Mouse (Mus musculus) midbrain, embryonic 12.5 days (tissue): ENCODE measurements at regions not wholly inside any gene's neighbourhood (a gene's known extent, or its start where the extent isn't known, plus 50 kb on each side); places are given as distances from the start of the nearest gene placed in this dataset.

Source experiments
- ATAC-seq: fragments of 200-750 bp; cut with Nextera tagmentation; 2 replicates; pipeline ENCODE4 v1.8.0; 2017; ENCODE audit warnings: low read depth, moderate TSS enrichment, moderate library complexity; ENCODE audit not compliant: low FRiP score
- H3K27ac ChIP-seq: fragments of 300-500 bp; sonication (generic); replicated peaks from 2 replicates; pipeline ENCODE4 v1.5.1; 2016; ENCODE audit warnings: mild to moderate bottlenecking
- H3K27me3 ChIP-seq: fragments of 300-500 bp; sonication (generic); 2 replicates; pipeline ENCODE4 v1.6.1; 2016; ENCODE audit warnings: mild to moderate bottlenecking
- H3K36me3 ChIP-seq: fragments of 300-500 bp; sonication (generic); 2 replicates; pipeline ENCODE4 v1.6.1; 2016
- H3K4me1 ChIP-seq: fragments of 300-500 bp; sonication (generic); 2 replicates; pipeline ENCODE4 v1.6.1; 2016
- H3K4me2 ChIP-seq: fragments of 300-500 bp; sonication (generic); replicated peaks from 2 replicates; pipeline ENCODE4 v1.6.1; 2016; ENCODE audit warnings: mild to moderate bottlenecking, moderate library complexity
- H3K4me3 ChIP-seq: fragments of 300-500 bp; sonication (generic); 2 replicates; pipeline ENCODE4 v1.5.1; 2016; ENCODE audit warnings: mild to moderate bottlenecking
- H3K9ac ChIP-seq: fragments of 300-500 bp; sonication (generic); replicated peaks from 2 replicates; pipeline ENCODE4 v1.6.1; 2016; ENCODE audit warnings: mild to moderate bottlenecking, moderate library complexity
- H3K9me3 ChIP-seq: fragments of 300-500 bp; sonication (generic); 2 replicates; pipeline ENCODE4 v1.6.1; 2016; ENCODE audit warnings: mild to moderate bottlenecking
- WGBS: fragments of 180-500 bp; shearing (Covaris S2); methylation state at CpG from one replicate; pipeline ENCODE4 v1.1.7; 2016; 5-methylcytosine and 5-hydroxymethylcytosine counted together

GRCm38 (mm10) chr12:94674925-94675324, 1017.1 kb upstream of the Flrt2 start:
- no peak overlapping the region for H3K27ac ChIP-seq
- H3K9me3 ChIP-seq: no peaks in the 10 kb centered on the region
- peak; percentile 76 for ATAC-seq
- no peaks in the 10 kb centered on the region for H3K36me3 ChIP-seq
- H3K4me2 ChIP-seq: no peak overlapping the region
- no peak overlapping the region for H3K9ac ChIP-seq
- H3K4me1 ChIP-seq: no peaks in the 10 kb centered on the region
- no peaks in the 10 kb centered on the region for H3K27me3 ChIP-seq
- H3K4me3 ChIP-seq: no peak overlapping the region
- WGBS: 43% methylated on average over 2 of the region's 2 CpGs

GRCm38 (mm10) chr12:94691341-94692029, 1000.5 kb upstream of the Flrt2 start:
- Histone ChIP-seq H3K4me3 (no peak overlapping the region), H3K9ac (no peak overlapping the region), H3K36me3 (no peaks in the 10 kb centered on the region), H3K27me3 (no peaks in the 10 kb centered on the region), H3K9me3 (no peaks in the 10 kb centered on the region), H3K4me1 (peaks cover 4% of the 10 kb centered on the region), H3K4me2 (no peak overlapping the region), H3K27ac (peak overlapping the region; percentile 46; the same call in 1 of the 2 replicates)
- 63% methylated on average over 2 of the region's 2 CpGs for WGBS
- peak; percentile 86 for ATAC-seq

GRCm38 (mm10) chr12:94731391-94731790, 960.6 kb upstream of the Flrt2 start:
- Histone ChIP-seq H3K27ac (no peak overlapping the region), H3K4me1 (peaks cover 6% of the 10 kb centered on the region), H3K4me3 (no peak overlapping the region), H3K4me2 (no peak overlapping the region), H3K9me3 (no peaks in the 10 kb centered on the region), H3K27me3 (no peaks in the 10 kb centered on the region), H3K36me3 (no peaks in the 10 kb centered on the region), H3K9ac (no peak overlapping the region)
- 80% methylated on average over 5 of the region's 5 CpGs for WGBS
- no peak for ATAC-seq

GRCm38 (mm10) chr12:94733179-94733578, 958.8 kb upstream of the Flrt2 start:
- WGBS: 38% methylated on average over 4 of the region's 4 CpGs
- H3K4me3 ChIP-seq: no peak overlapping the region
- H3K9me3 ChIP-seq: no peaks in the 10 kb centered on the region
- no peak overlapping the region for H3K4me2 ChIP-seq
- no peak overlapping the region for H3K27ac ChIP-seq
- peaks cover 6% of the 10 kb centered on the region for H3K4me1 ChIP-seq
- no peaks in the 10 kb centered on the region for H3K36me3 ChIP-seq
- no peaks in the 10 kb centered on the region for H3K27me3 ChIP-seq
- H3K9ac ChIP-seq: no peak overlapping the region
- ATAC-seq: peak; percentile 54; the same call in 1 of the 2 replicates

GRCm38 (mm10) chr12:94737263-94737662, 954.8 kb upstream of the Flrt2 start:
- peaks cover 6% of the 10 kb centered on the region for H3K4me1 ChIP-seq
- H3K9ac ChIP-seq: no peak overlapping the region
- no peak overlapping the region for H3K4me3 ChIP-seq
- no peaks in the 10 kb centered on the region for H3K27me3 ChIP-seq
- no peak overlapping the region for H3K27ac ChIP-seq
- 66% methylated on average over 4 of the region's 4 CpGs for WGBS
- ATAC-seq: no peak
- H3K36me3 ChIP-seq: no peaks in the 10 kb centered on the region
- no peak overlapping the region for H3K4me2 ChIP-seq
- H3K9me3 ChIP-seq: no peaks in the 10 kb centered on the region

GRCm38 (mm10) chr12:94749747-94750515, 942.1 kb upstream of the Flrt2 start:
- no peak overlapping the region for H3K4me3 ChIP-seq
- no peaks in the 10 kb centered on the region for H3K4me1 ChIP-seq
- no peak for ATAC-seq
- no peaks in the 10 kb centered on the region for H3K36me3 ChIP-seq
- no peak overlapping the region for H3K4me2 ChIP-seq
- 81% methylated on average over 6 of the region's 6 CpGs for WGBS
- no peak overlapping the region for H3K9ac ChIP-seq
- no peaks in the 10 kb centered on the region for H3K9me3 ChIP-seq
- H3K27ac ChIP-seq: no peak overlapping the region
- no peaks in the 10 kb centered on the region for H3K27me3 ChIP-seq

GRCm38 (mm10) chr12:94755754-94756153, 936.3 kb upstream of the Flrt2 start:
- Histone ChIP-seq H3K4me3 (no peak overlapping the region), H3K36me3 (no peaks in the 10 kb centered on the region), H3K4me2 (no peak overlapping the region), H3K9me3 (no peaks in the 10 kb centered on the region), H3K27me3 (no peaks in the 10 kb centered on the region), H3K27ac (no peak overlapping the region), H3K4me1 (no peaks in the 10 kb centered on the region), H3K9ac (no peak overlapping the region)
- whole genome bisulfite sequencing: 94% methylated on average over 2 of the region's 2 CpGs
- no peak for ATAC-seq

- no peak overlapping the region for H3K9ac ChIP-seq
- H3K9me3 ChIP-seq: no peaks in the 10 kb centered on the region
- no peak for ATAC-seq
- no peak overlapping the region for H3K4me2 ChIP-seq
- H3K27me3 ChIP-seq: no peaks in the 10 kb centered on the region
- H3K4me1 ChIP-seq: no peaks in the 10 kb centered on the region
- no peaks in the 10 kb centered on the region for H3K36me3 ChIP-seq
- no peak overlapping the region for H3K4me3 ChIP-seq
- no peak overlapping the region for H3K27ac ChIP-seq
- WGBS: 71% methylated on average over 5 of the region's 5 CpGs
These were observed 896.0 kb upstream of the Flrt2 start for GRCm38 (mm10) chr12:94795913-94796615.

- Histone ChIP-seq H3K4me1 (no peaks in the 10 kb centered on the region), H3K4me2 (no peak overlapping the region), H3K4me3 (no peak overlapping the region), H3K9ac (no peak overlapping the region), H3K36me3 (no peaks in the 10 kb centered on the region), H3K9me3 (no peaks in the 10 kb centered on the region), H3K27me3 (no peaks in the 10 kb centered on the region), H3K27ac (no peak overlapping the region)
- ATAC-seq: no peak
- WGBS: 85% methylated on average over 1 of the region's 1 CpGs
These were observed 887.3 kb upstream of the Flrt2 start for GRCm38 (mm10) chr12:94804692-94805091.

GRCm38 (mm10) chr12:94831400-94831799, 860.6 kb upstream of the Flrt2 start:
- Histone ChIP-seq H3K27me3 (no peaks in the 10 kb centered on the region), H3K4me3 (no peak overlapping the region), H3K27ac (no peak overlapping the region), H3K4me1 (no peaks in the 10 kb centered on the region), H3K9me3 (no peaks in the 10 kb centered on the region), H3K36me3 (no peaks in the 10 kb centered on the region), H3K4me2 (no peak overlapping the region), H3K9ac (no peak overlapping the region)
- 90% methylated on average over 2 of the region's 2 CpGs for WGBS
- ATAC-seq: no peak

- Histone ChIP-seq H3K4me2 (no peak overlapping the region), H3K4me1 (no peaks in the 10 kb centered on the region), H3K9ac (no peak overlapping the region), H3K9me3 (no peaks in the 10 kb centered on the region), H3K36me3 (no peaks in the 10 kb centered on the region), H3K27ac (no peak overlapping the region), H3K4me3 (no peak overlapping the region), H3K27me3 (no peaks in the 10 kb centered on the region)
- no peak for ATAC-seq
These were observed 829.3 kb upstream of the Flrt2 start for GRCm38 (mm10) chr12:94862720-94863119.

- ATAC-seq: no peak
- H3K4me1 ChIP-seq: no peaks in the 10 kb centered on the region
- H3K27me3 ChIP-seq: no peaks in the 10 kb centered on the region
- H3K4me3 ChIP-seq: no peak overlapping the region
- H3K4me2 ChIP-seq: no peak overlapping the region
- no peak overlapping the region for H3K27ac ChIP-seq
- H3K9me3 ChIP-seq: no peaks in the 10 kb centered on the region
- H3K9ac ChIP-seq: no peak overlapping the region
- no peaks in the 10 kb centered on the region for H3K36me3 ChIP-seq
- 86% methylated on average over 2 of the region's 2 CpGs for WGBS
These were observed 781.2 kb upstream of the Flrt2 start for GRCm38 (mm10) chr12:94910816-94911215.
